Mouse (Mus musculus): ENCODE measurements around the gene Adgrl1.

Adgrl1 gene

DNA sequence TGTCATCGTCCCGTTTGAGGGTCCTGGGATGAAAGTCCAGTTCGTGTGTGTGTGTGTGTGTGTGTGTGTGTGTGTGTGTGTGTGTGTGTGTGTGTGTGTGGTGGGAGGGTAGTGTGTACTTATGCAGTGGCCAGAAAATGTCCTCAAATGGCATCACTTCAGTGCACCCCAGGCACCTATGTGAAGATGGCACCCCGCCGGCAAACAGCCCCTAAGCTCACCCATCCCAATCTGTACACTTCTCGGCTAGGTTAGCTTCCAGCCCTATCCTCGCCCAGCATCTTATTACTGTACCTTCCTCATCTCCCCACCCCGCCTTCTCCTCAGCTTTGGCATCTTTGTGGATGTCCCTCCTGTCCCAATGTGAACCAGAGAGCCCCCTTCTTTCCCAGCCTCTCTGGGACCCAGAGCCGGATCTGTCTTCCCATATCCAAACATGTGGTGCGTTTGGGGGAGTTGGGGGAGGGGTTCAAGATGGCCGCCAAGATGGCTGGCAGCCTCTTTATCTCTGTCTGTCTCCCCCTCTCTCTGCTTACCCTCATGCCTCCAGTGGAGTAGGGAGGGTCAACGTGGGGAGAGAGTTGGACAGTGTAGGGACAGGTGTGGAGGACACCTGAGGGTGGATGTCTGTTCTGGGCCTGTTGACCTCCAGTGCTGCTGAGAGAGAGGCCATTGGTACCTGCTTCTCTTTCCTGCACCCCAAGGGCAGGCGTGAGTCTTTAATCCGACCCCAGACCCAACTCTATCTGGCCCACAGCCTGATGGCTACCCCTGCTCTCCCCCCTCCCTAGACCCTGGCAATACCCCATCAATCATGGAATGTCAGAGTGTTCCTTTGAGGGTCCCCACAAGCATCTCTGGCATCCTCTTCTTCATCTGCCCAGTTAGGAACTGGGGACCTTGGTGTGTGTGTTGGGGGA is 1.9 kb downstream of the Adgrl1 start:
- no peak for DNase-seq (ENCODE audit: low spot score)

DNA sequence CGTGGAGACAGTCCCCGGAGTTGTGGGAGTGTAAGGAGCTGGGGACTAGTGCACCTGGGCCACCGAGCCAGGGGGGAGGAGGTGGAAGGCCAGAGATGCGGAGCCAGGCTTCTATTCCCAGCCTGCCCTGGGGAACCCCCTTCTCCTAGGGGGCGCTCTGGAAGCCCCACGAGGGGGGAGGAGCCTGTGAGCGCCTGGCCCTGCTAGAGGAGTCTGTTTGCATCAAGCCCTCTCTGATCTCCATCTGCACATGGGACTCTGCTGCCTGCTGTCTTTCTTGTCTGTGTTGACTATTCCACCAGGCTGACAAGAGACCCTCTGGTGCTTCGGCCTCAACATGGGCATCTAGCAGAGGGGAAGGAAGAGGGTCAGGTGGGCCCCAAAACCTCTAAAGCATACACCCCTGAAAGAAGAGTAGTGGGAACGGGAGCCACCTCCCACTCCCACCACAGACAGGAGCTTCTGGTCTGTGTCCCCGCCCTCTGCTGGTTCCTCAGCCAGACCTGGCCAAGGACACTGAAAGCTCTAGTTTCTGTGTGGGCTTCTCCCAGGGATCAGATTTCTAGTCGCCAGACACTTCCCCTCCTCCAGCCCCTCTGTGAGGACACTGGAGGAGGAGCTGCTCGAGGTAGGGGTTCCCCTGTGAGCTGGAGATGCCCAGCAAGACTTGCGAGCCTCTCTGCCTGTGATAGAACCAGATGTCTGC is 3.2 kb downstream of the Adgrl1 start:
- DNase-seq (ENCODE audit: low spot score), result peak; percentile 74

DNA sequence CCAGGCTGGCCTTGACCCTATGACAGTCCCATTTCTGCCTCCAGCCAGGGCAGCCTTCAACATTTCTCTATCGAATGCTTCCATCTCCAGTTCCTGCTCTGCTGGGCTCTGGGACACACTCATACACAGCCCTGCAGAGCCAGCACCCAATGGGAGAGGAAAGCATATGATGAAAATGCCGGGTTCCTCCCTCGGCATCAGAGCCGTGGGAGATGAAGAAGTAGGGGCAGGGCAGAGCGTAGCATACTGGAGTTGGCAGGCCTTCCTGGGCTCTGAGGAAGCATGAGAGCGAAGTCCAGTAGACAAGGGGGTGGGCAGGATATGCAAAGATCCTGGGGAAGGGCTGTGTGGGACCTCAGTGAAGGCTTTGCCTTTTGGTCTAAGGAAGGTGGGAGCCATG is 8.7 kb downstream of the Adgrl1 start:
- DNase-seq (ENCODE audit: low spot score), result no peak

DNA sequence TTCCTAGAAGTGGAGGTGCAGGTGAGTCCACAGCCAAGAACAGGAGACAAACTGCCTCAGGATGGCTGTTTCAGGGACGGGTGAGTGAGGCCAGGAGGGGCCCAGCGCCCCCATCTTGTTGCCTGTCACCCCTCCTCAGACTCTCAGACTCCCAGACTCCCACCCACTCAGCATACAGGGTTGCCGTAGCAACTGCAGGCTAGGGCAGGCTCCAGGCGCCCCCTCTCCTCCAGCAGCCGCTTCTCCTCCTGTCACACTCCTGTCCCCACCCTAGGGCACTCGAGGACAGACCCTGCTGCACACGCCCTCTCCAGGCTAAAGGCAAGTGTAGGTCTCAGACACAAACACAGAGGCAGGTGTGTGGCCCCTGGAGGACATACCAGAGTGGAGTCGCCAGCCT is 9.4 kb downstream of the Adgrl1 start:
- no peak for DNase-seq (ENCODE audit: low spot score)

DNA sequence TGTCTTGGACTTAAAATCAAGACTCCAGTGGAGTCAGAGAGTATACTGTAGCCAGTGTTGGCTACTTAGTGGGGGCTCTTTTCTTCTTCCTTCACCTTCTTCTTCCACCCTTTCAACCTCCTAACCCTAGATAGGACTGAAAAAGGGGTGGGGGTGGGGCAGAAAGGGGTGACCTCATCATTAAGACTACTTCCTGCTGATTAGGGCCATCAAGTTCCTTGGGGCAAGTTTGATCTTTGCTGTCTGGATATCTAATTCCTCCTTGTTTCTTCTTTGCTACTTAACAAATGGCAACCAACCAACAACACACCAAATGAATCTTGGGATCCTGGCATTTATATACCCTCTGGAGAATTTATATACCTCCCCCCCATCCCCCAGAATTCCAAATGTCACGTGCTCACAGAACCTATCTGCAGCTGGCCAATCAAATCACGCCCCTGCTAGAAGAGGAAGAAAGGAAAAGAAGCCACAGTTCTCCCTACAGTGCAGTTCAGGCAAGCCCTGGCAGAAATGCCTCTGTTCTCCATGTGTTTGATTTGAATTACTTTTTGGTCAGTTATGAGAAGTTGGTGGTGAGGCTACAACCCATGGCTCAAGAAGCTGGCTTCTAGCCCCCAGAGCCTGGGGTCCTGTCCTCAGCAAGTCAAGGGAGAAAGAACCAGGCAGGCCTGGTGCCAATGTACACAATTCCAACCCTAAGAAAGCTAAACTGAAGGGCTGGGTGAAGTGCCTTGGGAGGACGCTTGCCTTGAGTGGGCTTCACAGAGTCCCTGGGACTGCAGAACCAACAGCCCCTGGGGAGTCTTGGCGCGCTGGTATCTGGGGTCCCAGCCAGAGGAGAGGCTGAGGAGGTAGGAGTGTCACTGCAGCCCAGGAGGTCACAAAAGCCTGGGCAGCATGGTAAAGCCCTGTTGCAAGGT is 12.2 kb downstream of the Adgrl1 start:
- no peak for DNase-seq (ENCODE audit: low spot score)

DNA sequence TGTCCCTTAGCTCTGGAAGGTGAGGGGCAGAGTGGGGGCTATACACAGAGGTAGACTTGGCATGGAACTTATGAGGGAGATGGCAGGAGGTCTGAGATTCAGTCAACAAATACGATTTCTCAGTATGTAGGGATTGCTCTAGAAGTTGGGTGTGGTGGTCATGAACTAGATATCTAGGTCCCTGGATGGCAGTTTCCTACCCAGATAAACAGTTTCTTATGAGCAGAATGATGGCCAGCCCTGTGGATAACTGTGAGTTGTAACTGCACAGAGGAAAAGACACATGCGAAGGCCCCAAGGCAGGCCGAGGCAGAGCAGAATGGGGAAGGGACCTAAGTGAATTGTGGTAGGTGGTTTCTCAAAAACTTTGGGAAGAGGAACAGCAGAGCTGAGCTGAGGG is 14.3 kb downstream of the Adgrl1 start:
- no peak for DNase-seq (ENCODE audit: low spot score)

DNA sequence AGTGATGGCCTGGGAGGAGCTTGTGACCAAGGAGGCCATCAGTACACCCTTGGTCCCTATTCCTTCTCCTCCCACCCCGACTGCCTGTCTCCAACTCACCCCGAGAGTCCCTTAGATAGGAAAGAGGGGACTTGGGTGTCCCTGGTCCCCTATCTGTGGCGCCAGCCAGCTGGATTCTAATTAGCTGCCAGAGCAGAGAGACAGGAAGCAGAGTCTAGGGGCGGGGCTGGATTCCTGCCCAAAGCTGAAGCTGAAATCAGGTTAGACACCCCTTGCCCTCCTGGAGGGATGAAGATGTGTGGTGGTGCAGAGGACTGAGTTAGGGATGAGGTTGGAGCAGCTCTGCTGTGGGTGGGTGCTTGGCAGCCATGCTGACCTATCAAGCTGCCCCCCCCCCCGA is 15.0 kb downstream of the Adgrl1 start:
- DNase-seq (ENCODE audit: low spot score), result no peak

DNA sequence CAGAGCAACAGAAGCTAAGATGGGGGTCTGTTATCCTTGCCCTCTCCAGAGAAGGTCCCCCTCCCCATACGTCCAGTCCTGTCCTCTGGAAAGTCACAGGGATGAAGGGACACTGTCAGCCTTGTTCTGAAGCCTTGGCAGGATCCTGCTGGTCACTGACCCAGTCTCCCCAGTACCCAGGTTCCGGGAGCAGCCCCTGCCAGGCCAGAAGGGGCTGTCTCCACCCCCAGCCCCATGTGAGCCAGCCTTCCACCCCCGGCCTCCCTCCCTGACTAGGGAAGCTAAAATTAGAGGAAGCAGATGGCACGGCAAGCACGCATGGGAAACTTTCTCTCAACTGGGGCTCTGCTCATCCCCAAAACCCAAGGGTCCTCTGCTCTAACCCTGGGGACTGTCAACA is 16.1 kb downstream of the Adgrl1 start:
- DNase-seq (ENCODE audit: low spot score), result no peak

DNA sequence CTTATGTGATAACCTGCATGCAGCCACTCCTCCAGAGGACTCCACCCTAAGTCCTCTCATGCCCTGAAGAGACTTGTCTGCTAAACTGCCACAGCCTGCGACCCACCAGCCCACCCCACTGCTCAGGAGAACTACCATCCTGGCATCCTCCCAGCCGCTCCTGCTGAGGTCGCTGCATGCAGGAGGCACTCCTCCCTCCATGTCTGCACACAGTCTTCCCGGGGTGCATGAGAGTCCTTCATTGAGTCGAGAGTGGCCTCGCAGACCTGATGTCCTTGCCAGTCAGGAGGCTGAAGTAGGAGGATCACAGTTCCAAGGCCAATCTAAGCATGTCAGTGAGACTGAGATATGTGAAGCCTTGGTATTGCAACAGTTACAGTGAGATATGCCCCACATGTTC is 17.7 kb downstream of the Adgrl1 start:
- DNase-seq (ENCODE audit: low spot score), result no peak

DNA sequence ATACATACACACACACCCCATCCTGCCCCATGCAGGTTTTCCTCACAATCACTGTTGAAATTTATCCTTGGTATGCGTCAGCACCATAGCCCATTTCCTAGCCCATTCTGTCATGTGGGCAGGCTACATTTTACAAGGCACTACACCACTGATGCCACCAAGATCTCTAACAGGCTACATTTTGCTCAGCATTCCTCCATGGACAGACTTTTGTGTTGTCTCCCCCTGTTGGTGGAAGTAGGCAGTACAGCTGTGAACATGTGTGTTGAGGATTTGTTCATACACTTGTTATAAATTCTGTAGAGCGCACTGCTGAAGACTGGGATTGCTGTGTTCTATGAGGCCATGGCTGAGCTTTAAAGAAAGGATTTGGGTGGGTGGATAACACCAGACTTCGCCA is 21.7 kb downstream of the Adgrl1 start:
- DNase-seq (ENCODE audit: low spot score), result peak; percentile 91

DNA sequence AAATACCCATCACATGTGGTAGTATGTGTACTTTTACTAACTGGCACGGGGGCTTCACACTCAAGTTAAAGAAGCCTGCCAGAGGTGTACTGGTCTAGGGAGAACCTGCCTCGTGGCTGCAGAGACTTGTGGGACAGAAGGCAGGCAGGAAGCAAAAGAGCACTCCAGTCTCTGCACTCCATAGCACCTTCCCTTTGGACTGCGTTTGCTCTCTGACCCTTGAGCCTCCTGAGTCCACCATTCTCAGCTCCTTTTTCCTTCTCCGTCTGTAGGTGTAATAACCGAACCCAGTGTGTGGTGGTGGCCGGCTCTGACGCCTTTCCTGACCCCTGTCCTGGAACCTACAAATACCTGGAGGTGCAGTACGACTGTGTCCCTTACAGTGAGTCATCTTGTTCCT is 22.8 kb downstream of the Adgrl1 start:
- DNase-seq (ENCODE audit: low spot score), result no peak

DNA sequence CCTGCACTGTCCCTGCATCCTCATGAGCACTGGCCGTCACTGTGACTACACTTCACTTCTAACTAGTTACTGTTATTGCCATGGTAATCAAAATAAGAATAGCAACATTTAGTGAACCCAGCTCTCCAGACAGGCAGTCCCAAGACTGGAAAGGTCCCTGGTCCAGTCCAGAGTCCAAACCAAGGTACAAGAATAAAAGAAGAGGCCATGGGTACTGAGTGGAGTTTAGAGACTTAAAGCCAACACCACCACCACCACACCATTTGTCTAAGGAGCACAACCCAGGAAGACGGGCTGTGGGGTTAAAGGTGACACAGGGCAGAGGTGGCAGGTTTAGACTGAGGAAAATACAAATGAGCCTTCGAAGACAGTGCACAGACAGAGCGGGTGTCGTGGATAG is 24.7 kb downstream of the Adgrl1 start:
- no peak for DNase-seq (ENCODE audit: low spot score)

DNA sequence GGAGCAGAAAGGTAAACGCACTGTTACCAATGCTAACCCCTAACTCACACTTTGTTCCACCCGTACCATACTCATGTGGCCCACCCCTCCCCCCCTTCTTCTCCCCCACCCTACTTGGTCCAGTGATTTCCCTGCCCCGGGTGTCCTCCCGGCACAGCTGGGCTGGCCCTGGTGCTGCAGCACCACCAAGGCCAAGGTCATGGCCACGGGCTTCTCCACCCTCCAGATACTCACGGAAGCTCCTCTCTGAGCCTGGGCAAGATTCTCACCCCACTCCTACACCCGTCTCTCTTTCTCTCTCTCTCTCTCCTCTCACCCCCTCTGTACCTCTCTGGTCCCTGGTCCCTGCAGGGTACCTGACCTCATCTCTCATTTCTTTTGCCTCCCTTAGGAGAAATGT is 26.4 kb downstream of the Adgrl1 start:
- DNase-seq (ENCODE audit: low spot score), result no peak

DNA sequence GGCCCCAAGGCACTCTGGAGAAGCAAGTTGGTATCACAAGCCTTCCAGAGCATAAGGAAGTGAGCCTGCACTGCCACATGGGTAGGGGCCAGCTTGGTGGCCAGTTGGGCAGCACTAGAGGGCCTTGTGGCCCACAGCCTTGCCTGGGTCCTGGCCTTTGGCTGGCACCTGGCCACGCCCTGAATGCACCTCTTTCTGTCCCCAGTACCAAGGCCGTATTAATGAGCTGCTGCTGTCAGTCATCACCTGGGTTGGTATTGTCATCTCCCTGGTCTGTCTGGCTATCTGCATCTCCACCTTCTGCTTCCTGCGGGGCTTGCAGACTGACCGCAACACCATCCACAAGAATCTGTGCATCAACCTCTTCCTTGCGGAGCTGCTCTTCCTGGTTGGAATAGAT is 34.3 kb downstream of the Adgrl1 start:
- no peak for DNase-seq (ENCODE audit: low spot score)

DNA sequence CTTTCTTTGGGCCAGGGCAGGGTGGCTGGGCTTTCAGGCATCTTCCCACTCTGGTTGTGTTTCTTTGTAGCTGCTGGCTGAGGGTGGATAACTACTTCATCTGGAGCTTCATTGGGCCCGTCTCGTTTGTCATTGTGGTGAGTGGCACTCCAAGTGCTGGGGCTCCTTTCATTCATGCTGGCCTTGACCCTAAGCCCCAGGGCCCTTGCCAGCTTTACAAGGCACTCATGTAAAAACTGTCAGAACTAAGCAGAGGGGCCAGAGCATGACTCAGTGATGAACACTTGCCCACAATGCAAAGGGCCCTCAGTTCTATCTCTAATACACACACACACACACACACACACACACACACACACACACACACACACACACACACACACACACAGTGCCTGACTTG is 35.1 kb downstream of the Adgrl1 start:
- DNase-seq (ENCODE audit: low spot score), result no peak

DNA sequence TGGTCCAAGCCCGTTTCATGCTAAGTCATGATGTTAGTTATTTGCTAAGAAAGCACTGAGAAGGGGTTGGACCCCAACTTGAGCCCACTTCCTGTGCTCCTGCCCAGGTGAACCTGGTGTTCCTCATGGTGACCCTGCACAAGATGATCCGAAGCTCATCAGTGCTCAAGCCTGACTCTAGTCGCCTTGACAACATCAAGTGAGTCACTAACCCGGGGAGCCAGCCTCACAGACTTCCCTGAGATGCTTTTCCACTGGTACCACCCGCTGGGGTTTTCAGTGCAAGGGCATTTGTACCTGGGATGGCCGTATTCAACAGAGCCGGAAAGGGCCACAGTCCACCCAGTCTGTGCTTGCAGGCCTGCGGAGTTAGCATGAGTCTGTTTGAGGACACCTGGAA is 35.5 kb downstream of the Adgrl1 start:
- no peak for DNase-seq (ENCODE audit: low spot score)

DNA sequence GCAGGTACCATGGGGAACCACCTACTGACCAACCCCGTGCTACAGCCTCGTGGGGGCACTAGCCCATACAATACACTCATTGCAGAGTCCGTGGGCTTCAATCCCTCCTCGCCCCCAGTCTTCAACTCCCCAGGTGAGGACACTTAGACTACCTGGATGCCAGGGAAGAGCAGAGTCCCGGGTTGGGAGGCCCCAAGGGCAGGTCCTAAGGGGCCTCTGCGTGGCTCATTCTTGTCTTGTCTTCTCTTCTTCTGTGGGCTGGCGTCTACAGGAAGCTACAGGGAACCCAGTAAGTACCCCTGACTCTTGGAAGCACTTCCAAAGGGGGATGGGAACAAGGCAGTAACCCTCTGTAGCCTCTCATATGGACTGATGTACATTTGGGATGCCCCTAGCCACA is 37.7 kb downstream of the Adgrl1 start:
- no peak for DNase-seq (ENCODE audit: low spot score)

DNA sequence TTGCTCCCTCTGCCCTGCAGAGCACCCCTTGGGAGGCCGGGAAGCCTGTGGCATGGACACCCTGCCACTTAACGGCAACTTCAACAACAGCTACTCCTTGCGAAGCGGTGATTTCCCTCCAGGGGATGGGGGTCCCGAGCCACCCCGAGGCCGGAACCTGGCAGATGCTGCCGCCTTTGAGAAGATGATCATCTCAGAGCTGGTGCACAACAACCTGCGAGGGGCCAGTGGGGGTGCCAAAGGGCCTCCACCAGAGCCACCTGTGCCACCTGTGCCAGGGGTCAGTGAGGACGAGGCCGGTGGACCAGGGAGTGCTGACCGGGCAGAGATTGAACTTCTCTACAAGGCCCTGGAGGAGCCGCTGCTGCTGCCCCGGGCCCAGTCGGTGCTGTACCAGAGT is 38.4 kb downstream of the Adgrl1 start:
- DNase-seq (ENCODE audit: low spot score), result no peak

DNA sequence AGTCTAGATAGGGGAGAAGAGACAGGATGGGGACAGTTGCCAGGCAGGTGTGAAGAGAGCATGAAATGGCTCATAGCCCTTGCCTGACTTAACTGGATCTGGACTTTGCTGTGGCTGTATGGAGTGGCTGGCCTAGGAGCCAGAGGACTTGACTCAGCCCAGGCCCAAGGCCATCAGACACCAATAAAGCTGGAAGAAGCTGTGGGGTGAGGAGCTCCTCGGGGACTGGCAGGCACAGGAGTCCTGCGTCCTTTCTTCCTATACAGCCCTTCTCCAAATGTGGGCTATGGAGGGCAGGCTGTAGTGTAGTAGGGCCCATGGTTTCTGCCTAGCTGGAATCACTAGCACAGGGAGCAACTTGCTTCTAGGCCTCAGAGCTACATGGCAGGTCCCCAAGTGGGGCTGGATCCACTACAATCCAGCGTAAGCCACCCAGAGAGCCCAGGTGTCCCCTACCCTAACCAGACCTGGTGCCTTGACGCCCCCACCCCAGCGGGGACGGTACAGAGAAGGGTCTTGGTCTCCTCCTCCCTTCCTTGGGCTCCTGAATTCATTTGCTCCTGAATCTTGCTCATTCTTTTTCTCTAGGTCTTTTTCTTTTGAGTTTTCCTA is 41.3 kb downstream of the Adgrl1 start:
- no peak for DNase-seq (ENCODE audit: low spot score)

DNA sequence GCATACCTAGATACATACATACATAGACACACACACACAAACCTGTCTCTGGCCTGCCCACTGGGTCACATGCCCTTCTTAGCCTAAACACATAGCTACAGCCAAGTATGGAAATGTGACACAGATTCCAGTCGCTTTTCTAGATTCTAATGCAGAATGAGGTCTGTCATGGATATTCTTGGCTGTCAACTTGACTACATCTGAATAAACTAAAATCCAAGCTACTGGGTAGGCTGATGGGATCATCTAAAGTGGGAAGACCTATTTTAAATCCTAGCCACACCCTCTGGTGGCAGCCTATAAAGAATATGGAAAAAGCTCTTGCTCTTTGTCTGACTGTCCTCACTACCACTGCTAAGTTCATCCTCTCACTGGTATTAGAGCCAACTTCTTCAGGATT is 42.5 kb downstream of the Adgrl1 start:
- DNase-seq (ENCODE audit: low spot score), result no peak

DNA sequence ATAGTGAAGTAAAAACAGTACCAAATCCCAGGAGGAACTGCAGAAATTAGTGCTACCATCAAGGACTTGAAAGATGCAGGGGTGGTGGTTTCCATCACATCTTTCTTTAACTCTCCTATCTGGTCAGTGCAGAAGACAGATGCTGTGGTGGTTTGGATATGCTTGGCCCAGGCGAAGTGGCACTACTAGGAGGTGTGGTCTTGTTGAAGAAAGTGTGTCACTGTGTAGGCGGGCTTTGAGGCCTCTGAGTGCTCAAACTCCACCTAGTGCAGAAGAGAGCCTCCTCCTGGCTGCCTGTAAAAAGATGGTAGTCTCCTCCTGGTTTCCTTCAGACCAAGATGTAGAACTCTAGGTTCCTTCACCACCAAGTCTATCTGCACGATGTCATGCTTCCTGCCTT is 45.6 kb downstream of the Adgrl1 start:
- DNase-seq (ENCODE audit: low spot score), result no peak

DNA sequence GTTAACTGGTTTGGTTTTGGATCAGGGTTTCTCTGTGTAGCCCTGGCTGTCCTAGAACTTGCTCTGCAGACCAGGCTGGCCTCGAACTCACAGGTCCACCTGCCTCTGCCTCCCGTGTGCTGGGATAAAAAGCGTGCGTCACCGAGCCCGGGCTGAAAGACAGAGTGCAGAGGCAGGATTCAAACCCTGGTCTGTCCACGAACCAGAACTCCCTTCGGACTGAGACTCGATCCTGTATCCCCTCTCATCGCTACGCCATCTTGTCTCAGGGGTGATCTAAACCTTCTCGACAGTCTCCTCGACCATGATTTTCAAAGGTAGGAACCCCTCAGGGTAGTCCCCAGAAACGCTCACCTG is 54.8 kb downstream of the Adgrl1 start:
- DNase-seq (ENCODE audit: low spot score), result no peak
